Mouse (Mus musculus): ENCODE measurements around the gene Cog3.

Cog3 gene

GRCm38 (mm10) chr14:75697928-75698327 is 56.4 kb downstream of the Cog3 start:
- DNase-seq (ENCODE audit: low spot score), result no peak

GRCm38 (mm10) chr14:75696096-75696495 is 58.2 kb downstream of the Cog3 start:
- no peak for DNase-seq (ENCODE audit: low spot score)

- DNase-seq (ENCODE audit: low spot score), result no peak
Observed at GRCm38 (mm10) chr14:75690428-75690827, 63.9 kb downstream of the Cog3 start.

DNA sequence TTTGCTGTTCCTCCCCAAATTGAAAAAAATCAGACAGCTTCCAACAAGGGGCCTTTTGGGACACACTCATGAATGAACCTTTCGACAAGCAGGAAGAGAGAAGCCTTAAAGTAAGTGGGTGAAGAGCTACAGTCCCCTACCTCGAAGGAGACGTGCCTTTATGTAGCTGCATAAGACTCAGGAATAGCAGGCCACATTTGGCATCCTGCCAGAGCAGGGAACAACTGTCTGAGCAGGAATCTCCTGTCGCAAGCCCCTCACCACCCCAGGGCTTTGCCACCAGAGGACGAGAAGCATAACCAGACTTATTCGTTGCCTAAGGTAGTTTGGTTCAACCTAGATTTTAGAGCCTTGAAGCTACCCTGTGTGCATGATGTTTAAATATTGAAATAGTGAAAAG is 78.0 kb downstream of the Cog3 start:
- no peak for DNase-seq (ENCODE audit: low spot score)

DNA sequence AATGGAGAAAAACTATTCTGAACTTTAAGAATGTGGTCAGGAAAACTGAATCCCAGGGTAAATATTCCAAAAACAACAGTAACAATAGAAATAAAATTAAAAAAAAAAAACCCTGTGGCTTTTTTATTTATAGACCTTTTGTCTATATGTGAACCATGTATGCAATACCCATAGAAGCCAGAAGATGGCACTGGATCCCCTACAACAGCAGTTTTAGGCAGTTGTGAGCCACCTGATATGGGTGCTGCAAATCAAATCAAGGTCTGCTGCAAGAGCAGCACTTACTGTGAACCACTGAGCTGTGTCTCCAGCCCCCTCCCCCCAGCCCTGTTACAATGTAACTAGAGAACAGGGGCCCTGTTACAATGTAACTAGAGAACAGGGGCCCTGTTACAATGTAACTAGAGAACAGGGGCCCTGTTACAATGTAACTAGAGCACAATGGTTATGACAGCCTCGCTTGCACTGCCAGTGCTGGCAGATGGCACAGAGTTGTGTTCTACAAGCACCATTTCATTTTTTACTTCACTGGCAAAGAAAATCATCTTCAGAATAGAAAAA is 85.2 kb downstream of the Cog3 start:
- peak; percentile 14 for DNase-seq (ENCODE audit: low spot score)

- no peak for DNase-seq (ENCODE audit: low spot score)
Observed at GRCm38 (mm10) chr14:75665430-75666180, 88.7 kb downstream of the Cog3 start.

DNA sequence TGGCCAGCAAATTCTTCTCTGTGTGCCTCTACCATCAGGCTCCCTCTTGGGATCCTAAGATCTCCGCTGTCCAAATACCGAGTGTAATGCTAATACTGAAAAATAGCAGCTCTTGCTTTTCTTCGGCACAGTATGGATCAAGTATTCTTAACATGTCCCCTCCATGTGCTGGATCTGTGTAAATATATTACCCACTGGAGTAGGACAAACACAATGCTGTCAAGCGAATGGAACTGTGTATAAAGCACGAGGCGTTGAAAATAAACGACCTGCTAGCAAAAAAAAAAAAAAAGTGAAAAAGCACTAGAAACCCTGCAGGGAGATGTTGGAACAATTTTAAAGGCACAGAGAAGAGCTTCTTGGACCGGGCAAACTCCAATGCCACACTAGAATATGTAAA is 92.8 kb downstream of the Cog3 start:
- no peak for DNase-seq (ENCODE audit: low spot score)

- DNase-seq (ENCODE audit: low spot score), result no peak
Observed at GRCm38 (mm10) chr14:75660936-75661335, 93.4 kb downstream of the Cog3 start.
